Mouse (Mus musculus) CH12.LX (cell line): ENCODE measurements at regions not wholly inside any gene's neighbourhood (a gene's known extent, or its start where the extent isn't known, plus 50 kb on each side); places are given as distances from the start of the nearest gene placed in this dataset.

Experiments
- DNase-seq: peaks from one replicate; pipeline ENCODE4 v3.0.0-alpha.2; 2013; ENCODE audit errors: extremely low read depth
- H3K27ac ChIP-seq: 2 replicates; pipeline ENCODE4 v1.5.1; 2012; ENCODE audit warnings: low read depth, mild to moderate bottlenecking, control low read depth, moderate library complexity; ENCODE audit not compliant: insufficient read depth
- H3K27me3 ChIP-seq: replicated peaks from 2 replicates; pipeline ENCODE3; 2012; ENCODE audit warnings: inconsistent platforms
- H3K36me3 ChIP-seq, 2 experiments: replicated peaks in 1 of 2; 2 replicates each; pipeline versions ENCODE3 to v1.6.1; 2012; ENCODE audit warnings: inconsistent platforms in 1 of 2, low read length in 1 of 2, mild to moderate bottlenecking in 1 of 2, mixed read lengths in 1 of 2, moderate library complexity in 1 of 2; ENCODE audit not compliant: control insufficient read depth in 1 of 2, insufficient read depth in 1 of 2
- H3K4me1 ChIP-seq, 2 experiments: 2 replicates each; pipeline ENCODE4 v1.6.1; 2012; ENCODE audit warnings: inconsistent platforms in 1 of 2, moderate library complexity in 1 of 2; ENCODE audit not compliant: insufficient read depth in 2 of 2, control insufficient read depth in 1 of 2
- H3K4me2 ChIP-seq: 2 replicates; pipeline ENCODE4 v1.6.1; 2012; ENCODE audit warnings: low read depth, mild to moderate bottlenecking, control low read depth; ENCODE audit not compliant: poor library complexity, insufficient read depth, severe bottlenecking
- H3K4me3 ChIP-seq, 3 experiments: fragments of 150-350 bp in 1 of 3; sonication (generic) in 1 of 3; replicated peaks in 1 of 3; 2 replicates each; pipeline versions ENCODE3 to v1.5.1; 2011 to 2012; ENCODE audit warnings: low read depth in 2 of 3, low read length in 2 of 3, mild to moderate bottlenecking in 2 of 3, moderate library complexity in 2 of 3, control low read depth in 1 of 3, improper control_type of control experiment in 1 of 3, inconsistent platforms in 1 of 3, mixed read lengths in 1 of 3; ENCODE audit not compliant: poor library complexity in 1 of 3
- H3K79me2 ChIP-seq: replicated peaks from 2 replicates; pipeline ENCODE4 v1.6.1; 2012; ENCODE audit warnings: mild to moderate bottlenecking, moderate library complexity; ENCODE audit not compliant: control insufficient read depth, poor library complexity, insufficient read depth, severe bottlenecking; ENCODE audit errors: extremely low read depth
- H3K9ac ChIP-seq: 2 replicates; pipeline ENCODE4 v1.6.1; 2012; ENCODE audit warnings: low read depth, mild to moderate bottlenecking, control low read depth, moderate library complexity; ENCODE audit not compliant: insufficient read depth
- H3K9me3 ChIP-seq: replicated peaks from 2 replicates; pipeline ENCODE3; 2012; ENCODE audit warnings: low read length, inconsistent platforms, mixed read lengths
- BHLHE40 ChIP-seq: IDR thresholded peaks from 2 replicates; pipeline ENCODE4 v1.6.1; 2011; ENCODE audit warnings: mild to moderate bottlenecking, low read depth, low read length, improper control_type of control experiment
- CHD1 ChIP-seq: IDR thresholded peaks from 2 replicates; pipeline ENCODE4 v1.6.1; 2012; ENCODE audit warnings: low read depth, low read length, improper control_type of control experiment, inconsistent platforms
- CTCF ChIP-seq, 2 experiments: IDR thresholded peaks in 1 of 2; conservative IDR thresholded peaks in 1 of 2; 2 replicates each; pipeline ENCODE4 v1.5.1; 2011 to 2012; ENCODE audit warnings: low read depth in 2 of 2, low read length in 2 of 2, improper control_type of control experiment in 1 of 2, inconsistent platforms in 1 of 2, mild to moderate bottlenecking in 1 of 2, moderate library complexity in 1 of 2
- ELF1 ChIP-seq: IDR thresholded peaks from 2 replicates; pipeline ENCODE4 v1.6.1; 2014; ENCODE audit warnings: low read depth, mild to moderate bottlenecking, inconsistent platforms, low read length, improper control_type of control experiment
- EP300 ChIP-seq: IDR thresholded peaks from 2 replicates; pipeline ENCODE4 v1.6.1; 2011; ENCODE audit warnings: low read length, improper control_type of control experiment
- GABPA ChIP-seq: IDR thresholded peaks from 2 replicates; pipeline ENCODE4 v1.6.1; 2012; ENCODE audit warnings: low read depth, low read length, improper control_type of control experiment, inconsistent platforms; ENCODE audit not compliant: insufficient replicate concordance
- HCFC1 ChIP-seq: IDR thresholded peaks from 2 replicates; pipeline ENCODE4 v1.6.1; 2012; ENCODE audit warnings: low read depth, mild to moderate bottlenecking, inconsistent platforms, low read length, improper control_type of control experiment
- JUND ChIP-seq: conservative IDR thresholded peaks from 2 replicates; pipeline ENCODE4 v1.6.1; 2011; ENCODE audit warnings: low read depth, low read length, improper control_type of control experiment
- KAT2A ChIP-seq: IDR thresholded peaks from 2 replicates; pipeline ENCODE4 v1.6.1; 2012; ENCODE audit warnings: low read length, improper control_type of control experiment, inconsistent platforms; ENCODE audit not compliant: insufficient replicate concordance
- MAFK ChIP-seq: IDR thresholded peaks from 2 replicates; pipeline ENCODE4 v1.6.1; 2011; ENCODE audit warnings: low read length, improper control_type of control experiment; ENCODE audit not compliant: insufficient replicate concordance
- MAX ChIP-seq: IDR thresholded peaks from 2 replicates; pipeline ENCODE4 v1.6.1; 2011; ENCODE audit warnings: low read length, improper control_type of control experiment
- MXI1 ChIP-seq: IDR thresholded peaks from 2 replicates; pipeline ENCODE4 v1.6.1; 2011; ENCODE audit warnings: mild to moderate bottlenecking, low read depth, low read length, improper control_type of control experiment
- NELFE ChIP-seq: IDR thresholded peaks from 2 replicates; pipeline ENCODE4 v1.6.1; 2011; ENCODE audit warnings: low read depth, low read length, improper control_type of control experiment
- NRF1 ChIP-seq: IDR thresholded peaks from 2 replicates; pipeline ENCODE4 v1.6.1; 2014; ENCODE audit warnings: low read depth, mild to moderate bottlenecking, inconsistent platforms, low read length, improper control_type of control experiment, moderate library complexity
- PAX5 ChIP-seq: IDR thresholded peaks from 2 replicates; pipeline ENCODE4 v1.6.1; 2012; ENCODE audit warnings: low read length, inconsistent platforms, mixed read lengths
- POLR2A ChIP-seq: IDR thresholded peaks from 2 replicates; pipeline ENCODE4 v1.6.1; 2011; ENCODE audit warnings: low read depth, mild to moderate bottlenecking, improper control_type of control experiment, low read length
- POLR2AphosphoS2 ChIP-seq: IDR thresholded peaks from 2 replicates; pipeline ENCODE4 v1.6.1; 2011; ENCODE audit warnings: low read depth, low read length, improper control_type of control experiment
- RAD21 ChIP-seq: IDR thresholded peaks from 2 replicates; pipeline ENCODE4 v1.6.1; 2011; ENCODE audit warnings: low read depth, mild to moderate bottlenecking, low read length, improper control_type of control experiment, moderate library complexity
- RCOR1 ChIP-seq: conservative IDR thresholded peaks from 2 replicates; pipeline ENCODE4 v1.6.1; 2012; ENCODE audit warnings: low read depth, mild to moderate bottlenecking, inconsistent platforms, low read length, improper control_type of control experiment
- SMC3 ChIP-seq: IDR thresholded peaks from 2 replicates; pipeline ENCODE4 v1.6.1; 2011; ENCODE audit warnings: low read depth, low read length, improper control_type of control experiment
- TBP ChIP-seq: conservative IDR thresholded peaks from 2 replicates; pipeline ENCODE4 v1.6.1; 2011; ENCODE audit warnings: low read depth, low read length, improper control_type of control experiment
- TCF12 ChIP-seq: IDR thresholded peaks from 2 replicates; pipeline ENCODE4 v1.6.1; 2014; ENCODE audit warnings: low read depth, mild to moderate bottlenecking, inconsistent platforms, low read length, improper control_type of control experiment
- USF2 ChIP-seq: conservative IDR thresholded peaks from 2 replicates; pipeline ENCODE4 v1.6.1; 2011; ENCODE audit warnings: low read depth, low read length, improper control_type of control experiment
- ZC3H11A ChIP-seq: IDR thresholded peaks from 2 replicates; pipeline ENCODE4 v1.6.1; 2012; ENCODE audit warnings: low read depth, mild to moderate bottlenecking, inconsistent platforms, low read length, improper control_type of control experiment
- ZMIZ1 ChIP-seq: IDR thresholded peaks from 2 replicates; pipeline ENCODE4 v1.6.1; 2012; ENCODE audit warnings: low read depth, mild to moderate bottlenecking, inconsistent platforms, low read length, improper control_type of control experiment
- ZNF384 ChIP-seq: IDR thresholded peaks from 2 replicates; pipeline ENCODE4 v1.6.1; 2012; ENCODE audit warnings: low read depth, low read length, improper control_type of control experiment, inconsistent platforms
- dilution Hi-C: fragments of 300-500 bp; cut with MboI; formaldehyde crosslinking; loops from 2 replicates; pipeline ENCODE4 v1.14.3; 2020; ENCODE audit warnings: low sequenced_read_pairs; ENCODE audit not compliant: extremely low pct_unique_long_range_greater_than_20kb, extremely low pct_ligation_motif_present
- in situ Hi-C: fragments of 300-500 bp; cut with MboI; formaldehyde crosslinking; loops from 3 replicates; pipeline ENCODE4 v1.14.3; 2019; ENCODE audit warnings: low sequenced_read_pairs, low pct_ligation_motif_present, low pct_unique_long_range_greater_than_20kb, mixed read lengths

DNA sequence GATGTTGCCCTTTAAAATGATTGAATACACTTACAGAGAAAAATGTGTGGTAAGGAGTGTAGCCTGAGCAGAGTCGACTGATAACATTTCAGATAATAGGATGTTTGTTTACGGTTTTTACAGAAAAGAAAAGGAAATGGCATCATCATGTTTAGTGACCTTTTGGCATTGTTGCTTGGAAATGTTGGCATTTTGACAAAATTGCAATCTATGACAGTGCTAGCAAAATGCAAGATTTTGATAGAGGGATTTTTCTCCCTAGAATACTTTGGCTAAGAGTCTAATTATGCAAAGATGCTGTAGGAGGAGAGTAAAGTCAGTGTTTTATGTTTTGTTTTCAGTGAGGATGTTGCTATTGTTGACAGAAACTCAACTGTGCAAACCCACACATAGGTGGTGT, 202.2 kb downstream of the Nup35 start:
- in situ Hi-C loops (no loop called here), dilution Hi-C loops (no loop called here)
- H3K4me1 ChIP-seq, result no peaks in the 10 kb centered on the region
- H3K27ac ChIP-seq, result no peak overlapping the region
- H3K4me2 ChIP-seq, result no peak overlapping the region
- TF ChIP-seq ZNF384 (no peak), KAT2A (no peak), GABPA (no peak), CHD1 (no peak), EP300 (no peak), POLR2AphosphoS2 (no peak), RCOR1 (no peak)
- no peaks in the 10 kb centered on the region for H3K9me3 ChIP-seq
- no peak overlapping the region for H3K9ac ChIP-seq
- no peak overlapping the region for H3K4me3 ChIP-seq
- no peaks in the 10 kb centered on the region for H3K36me3 ChIP-seq
- DNase-seq, result no peak
- no peaks in the 10 kb centered on the region for H3K79me2 ChIP-seq
- no peaks in the 10 kb centered on the region for H3K27me3 ChIP-seq

DNA sequence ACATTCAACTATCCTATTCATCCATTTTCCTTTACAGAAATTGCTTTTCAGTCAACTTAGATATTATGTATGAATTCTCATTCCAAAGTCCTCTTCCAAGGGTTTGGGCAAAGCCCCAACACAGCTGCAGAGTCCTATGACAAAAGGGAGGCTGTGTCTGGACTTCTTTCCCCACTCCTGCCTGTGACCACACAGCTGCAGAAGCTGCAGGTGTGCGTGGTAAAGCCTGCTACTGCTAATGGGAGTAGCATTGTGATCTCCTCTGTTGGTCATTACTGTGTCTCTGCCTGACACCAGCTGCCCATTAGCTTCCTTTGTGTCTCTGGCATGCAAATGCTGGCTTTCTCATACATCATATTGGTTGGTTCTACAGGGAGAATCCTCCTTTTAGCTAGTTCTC, 234.0 kb downstream of the Nup35 start:
- H3K9ac ChIP-seq, result no peak overlapping the region
- no peaks in the 10 kb centered on the region for H3K4me1 ChIP-seq
- no peaks in the 10 kb centered on the region for H3K36me3 ChIP-seq
- dilution Hi-C loops, result no loop called here
- no peak overlapping the region for H3K4me2 ChIP-seq
- no peak for TF ChIP-seq NELFE
- no peak for TF ChIP-seq ZC3H11A
- no peak for TF ChIP-seq ZMIZ1
- TF ChIP-seq HCFC1, result no peak
- no peak for TF ChIP-seq GABPA
- no peak for TF ChIP-seq CTCF (conservative IDR thresholded peaks at IDR 0.05 in 1 of 2, IDR thresholded peaks at IDR 0.05 in 1 of 2; ENCODE audit: low read depth in 2 of 2, low read length in 2 of 2)
- H3K27ac ChIP-seq, result no peak overlapping the region
- no peaks in the 10 kb centered on the region for H3K79me2 ChIP-seq
- no peak for DNase-seq
- H3K4me3 ChIP-seq, result no peak overlapping the region
- in situ Hi-C loops, result no loop called here
- no peaks in the 10 kb centered on the region for H3K27me3 ChIP-seq
- no peaks in the 10 kb centered on the region for H3K9me3 ChIP-seq

DNA sequence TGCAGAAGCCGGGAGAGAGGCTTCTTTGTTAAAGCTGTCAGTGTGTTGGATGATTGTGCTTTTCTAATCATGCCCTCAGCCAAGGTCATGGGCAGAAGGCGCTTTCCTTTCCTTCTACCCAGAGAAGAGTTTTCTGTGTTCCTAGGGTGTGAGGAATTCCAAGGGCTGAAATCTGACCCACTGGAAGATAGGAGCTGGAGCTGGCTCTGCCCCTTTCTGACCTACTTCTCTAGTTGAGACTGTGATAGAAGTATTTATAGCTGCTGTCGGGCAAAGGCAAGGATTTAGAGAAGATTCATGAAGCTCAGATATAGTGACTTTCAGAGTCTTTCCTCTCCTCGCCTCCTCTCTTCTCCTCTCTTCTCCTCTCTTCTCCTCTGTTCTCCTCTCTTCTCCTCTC, 238.2 kb downstream of the Nup35 start:
- Histone ChIP-seq H3K79me2 (no peaks in the 10 kb centered on the region), H3K4me2 (no peak overlapping the region), H3K9ac (no peak overlapping the region), H3K9me3 (no peaks in the 10 kb centered on the region), H3K36me3 (no peaks in the 10 kb centered on the region), H3K27ac (no peak overlapping the region), H3K4me3 (no peak overlapping the region), H3K27me3 (no peaks in the 10 kb centered on the region), H3K4me1 (no peaks in the 10 kb centered on the region)
- in situ Hi-C loops (no loop called here), dilution Hi-C loops (no loop called here)
- no peak for TF ChIP-seq MAFK
- no peak for TF ChIP-seq EP300
- TF ChIP-seq USF2, result no peak
- TF ChIP-seq BHLHE40, result no peak
- no peak for TF ChIP-seq MAX
- no peak for TF ChIP-seq TBP
- TF ChIP-seq PAX5, result no peak
- no peak for TF ChIP-seq POLR2A
- no peak for TF ChIP-seq ELF1
- no peak for TF ChIP-seq HCFC1
- TF ChIP-seq JUND, result no peak
- TF ChIP-seq RAD21, result no peak
- no peak for TF ChIP-seq MXI1
- TF ChIP-seq NRF1, result no peak
- TF ChIP-seq GABPA, result no peak
- no peak for TF ChIP-seq ZNF384
- TF ChIP-seq CHD1, result no peak
- TF ChIP-seq RCOR1, result no peak
- no peak for TF ChIP-seq TCF12
- no peak for TF ChIP-seq SMC3
- DNase-seq, result no peak
